Mouse (Mus musculus) brain, embryonic 14.5 days (tissue): Measurements from ENCODE around the gene 4921509C19Rik.

Source experiments
- CTCF ChIP-seq: fragments of 200-500 bp; IDR thresholded peaks from 2 replicates; pipeline ENCODE4 v1.5.1; 2012; ENCODE audit warnings: inconsistent platforms, mild to moderate bottlenecking, moderate library complexity, borderline replicate concordance; ENCODE audit not compliant: insufficient read depth, insufficient read length; ENCODE audit errors: extremely low read depth
- POLR2A ChIP-seq: fragments of 200-500 bp; IDR thresholded peaks from 2 replicates; pipeline ENCODE4 v1.6.1; 2012; ENCODE audit warnings: mild to moderate bottlenecking, inconsistent platforms, borderline replicate concordance; ENCODE audit not compliant: poor library complexity, insufficient read depth, insufficient read length, severe bottlenecking; ENCODE audit errors: extremely low read depth

DNA sequence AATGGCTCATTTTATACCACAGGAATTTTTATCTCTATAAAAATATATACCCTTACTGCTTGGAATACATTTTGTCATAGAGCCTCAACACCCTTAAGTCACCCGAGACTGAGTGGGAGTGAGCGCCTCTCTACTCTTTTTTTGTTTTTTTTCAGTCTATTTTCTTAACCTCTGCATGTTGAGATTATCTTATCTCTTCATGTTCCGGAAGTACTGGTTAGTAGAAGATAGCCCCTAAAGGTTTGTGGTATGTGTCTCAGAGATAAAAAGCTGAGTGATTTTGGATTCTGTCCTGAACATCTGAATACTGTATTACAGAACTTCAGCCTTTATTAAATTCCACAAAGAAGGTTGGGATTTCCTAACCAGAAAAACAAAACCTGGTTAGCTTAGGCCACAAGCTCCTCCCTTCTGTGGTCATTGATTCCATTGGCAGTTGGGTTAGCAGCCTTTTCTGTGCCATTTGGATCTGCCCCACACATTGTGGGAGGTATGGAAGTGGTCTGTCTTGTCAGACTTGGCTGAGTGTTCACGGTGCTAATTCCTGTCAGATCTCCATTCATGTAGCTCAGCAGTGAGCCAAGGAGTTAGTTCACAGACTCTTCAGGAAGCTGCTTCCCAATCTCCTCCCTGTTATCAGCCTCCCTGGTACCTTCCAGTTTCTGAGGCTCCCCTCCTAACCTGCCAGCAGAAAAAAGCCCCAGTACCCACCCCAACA is 48.5 kb upstream of the 4921509C19Rik start:
- TF ChIP-seq CTCF: no peak
- TF ChIP-seq POLR2A: no peak
